Mouse (Mus musculus) activated CD4-positive, CD25-positive, alpha-beta regulatory T cell, adult 9 weeks (primary cell): ENCODE data around the gene Sorl1. TPM values are rescaled to one million over a fixed set of nuclear protein-coding genes. Genes with fewer than 3 reads are reported as not detected.

ENCODE experiments used
- polyA plus RNA-seq: library from polyadenylated mRNA; unstranded; fragments of 100-300 nt; shearing (Covaris generic); gene quantifications from one replicate; pipeline ENCODE4 v1.2.1, GENCODE M21; 2017

Sorl1 gene
- polyA plus RNA-seq = 18.0 TPM

DNA sequence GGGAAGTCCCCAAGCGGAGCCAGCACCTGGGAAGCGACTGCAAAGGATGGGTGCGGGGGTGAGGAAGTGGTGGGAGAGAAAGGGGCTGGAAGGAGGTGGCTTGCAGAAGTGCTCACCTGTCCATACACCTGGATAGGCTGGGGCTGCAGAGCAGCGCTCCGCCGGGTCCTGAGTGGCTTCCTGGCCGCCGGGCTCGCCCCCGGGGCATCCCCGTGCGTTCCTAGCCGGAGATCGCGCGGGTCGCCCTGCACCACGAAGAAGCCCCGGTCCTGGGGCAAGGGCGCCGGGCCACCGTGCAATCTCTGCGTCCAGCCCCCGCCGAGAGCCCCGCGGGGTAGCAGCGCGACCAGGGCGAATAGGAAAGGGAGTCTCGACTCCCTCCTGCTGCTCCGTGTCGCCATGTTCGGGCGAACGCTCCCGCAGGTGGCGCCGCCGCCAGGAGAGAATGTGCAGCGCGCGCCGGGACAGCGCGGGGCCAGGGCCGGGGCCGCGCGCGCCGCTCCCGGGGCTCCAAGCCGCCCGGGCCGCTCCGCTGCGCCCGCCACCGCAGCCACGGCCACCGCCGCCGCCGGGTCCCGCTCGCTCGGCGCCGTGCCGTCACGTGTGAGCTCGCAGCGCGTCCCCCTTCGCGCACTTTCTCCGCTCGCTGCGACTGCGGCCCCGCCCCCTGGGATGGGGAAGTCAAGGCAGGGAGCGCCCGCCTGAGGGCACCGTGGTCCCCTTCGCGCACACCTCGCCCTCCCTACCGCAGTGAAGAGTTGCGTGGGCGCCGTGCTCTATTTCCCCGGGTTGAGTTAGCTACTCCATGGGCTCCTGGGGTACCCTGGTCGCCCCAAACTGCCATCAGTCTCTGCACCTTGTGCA lies at the start of gene Sorl1:
Gene Sorl1, minus strand, starts transcription at position 585 of the 864 bp plus-strand sequence.

Other genes with a start within 250 kb of the Sorl1 start
- gene Sc5d, start 140.0 kb upstream of the Sorl1 start, polyA plus RNA-seq = 92.7 TPM